Mouse (Mus musculus) bone marrow, adult 2 months (tissue): ENCODE results near the gene Sema3e.

ENCODE experiments used
- CTCF ChIP-seq: fragments of 200-500 bp; IDR thresholded peaks from 2 replicates; pipeline ENCODE4 v1.5.1; 2011; ENCODE audit warnings: low read length, control low read depth; ENCODE audit not compliant: control insufficient read depth, insufficient read depth
- POLR2A ChIP-seq: fragments of 200-500 bp; IDR thresholded peaks from 2 replicates; pipeline ENCODE4 v1.6.1; 2011; ENCODE audit warnings: low read depth, mild to moderate bottlenecking, control low read depth, low read length, borderline replicate concordance; ENCODE audit not compliant: control insufficient read depth

DNA sequence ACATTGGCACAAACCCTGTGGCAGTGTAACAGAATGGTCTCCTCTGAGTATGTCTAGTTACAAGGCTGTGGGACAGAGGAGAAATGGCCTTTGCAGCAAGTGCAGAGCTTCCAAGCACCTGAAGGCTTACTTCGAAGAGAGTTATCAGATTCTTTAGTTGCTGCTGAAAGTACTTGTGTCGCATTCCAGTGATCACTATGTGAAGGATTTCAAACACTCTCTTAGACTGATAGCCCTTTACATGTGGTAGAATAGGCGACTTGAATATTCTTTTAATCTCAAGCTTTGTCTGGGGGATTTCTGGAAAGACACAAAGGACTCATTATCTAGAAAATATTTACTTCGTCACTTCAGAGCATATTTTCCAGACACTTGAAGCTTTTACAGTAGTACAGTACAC, 82.3 kb downstream of the Sema3e start:
- TF ChIP-seq CTCF (no peak), POLR2A (no peak)
